Mouse (Mus musculus) megakaryocyte, embryonic 14.5 days (primary cell): ENCODE data around the gene Jag2. TPM values are rescaled to one million over a fixed set of nuclear protein-coding genes. Genes with fewer than 3 reads are reported as not detected.

Experiments used
- H3K27me3 ChIP-seq: replicated peaks from 2 replicates; pipeline ENCODE3; 2012; ENCODE audit warnings: inconsistent platforms
- H3K36me3 ChIP-seq: replicated peaks from 2 replicates; pipeline ENCODE3; 2012; ENCODE audit warnings: low read length, inconsistent platforms, mixed read lengths
- H3K4me1 ChIP-seq: 2 replicates; pipeline ENCODE4 v1.6.1; 2012; ENCODE audit warnings: inconsistent platforms
- H3K4me3 ChIP-seq: replicated peaks from 2 replicates; pipeline ENCODE3; 2012; ENCODE audit warnings: moderate library complexity, mild to moderate bottlenecking, inconsistent platforms
- H3K9me3 ChIP-seq: 2 replicates; pipeline ENCODE4 v1.6.1; 2012; ENCODE audit warnings: inconsistent platforms
- FLI1 ChIP-seq: IDR thresholded peaks from 2 replicates; pipeline ENCODE4 v1.6.1; 2012; ENCODE audit warnings: low read length, inconsistent platforms, mixed read lengths
- GATA1 ChIP-seq: IDR thresholded peaks from 3 replicates; pipeline ENCODE4 v1.6.1; 2012; ENCODE audit warnings: mixed read lengths, low read length, inconsistent platforms, borderline replicate concordance
- polyA plus RNA-seq: library from polyadenylated mRNA; stranded (reverse); fragments of >175 nt; gene quantifications from 2 replicates; pipeline ENCODE4 v1.2.3, GENCODE M21; 2012; ENCODE audit warnings: low replicate concordance; ENCODE audit not compliant: insufficient read depth

Gene Jag2
- polyA plus RNA-seq, 1 experiment, result 4.8 TPM

GRCm38 (mm10) chr12:112881301-112881815 is 48.2 kb downstream of the Jag2 start:
- TF ChIP-seq FLI1 (no peak), GATA1 (no peak)
- no peak overlapping the region for H3K4me3 ChIP-seq
- H3K36me3 ChIP-seq, result no peaks in the 10 kb centered on the region
- peaks cover 4% of the 10 kb centered on the region for H3K9me3 ChIP-seq
- H3K4me1 ChIP-seq, result peaks cover 46% of the 10 kb centered on the region
- peaks cover 73% of the 10 kb centered on the region for H3K27me3 ChIP-seq

GRCm38 (mm10) chr12:112880661-112881060 is 48.9 kb downstream of the Jag2 start:
- Histone ChIP-seq H3K36me3 (no peaks in the 10 kb centered on the region), H3K27me3 (peaks cover 73% of the 10 kb centered on the region), H3K9me3 (no peaks in the 10 kb centered on the region), H3K4me1 (peaks cover 53% of the 10 kb centered on the region), H3K4me3 (peak overlapping the region; percentile 23)
- TF ChIP-seq GATA1, result no peak
- TF ChIP-seq FLI1, result no peak

GRCm38 (mm10) chr12:112879731-112880130 is 49.8 kb downstream of the Jag2 start:
- no peaks in the 10 kb centered on the region for H3K36me3 ChIP-seq
- peaks cover 73% of the 10 kb centered on the region for H3K27me3 ChIP-seq
- H3K4me1 ChIP-seq, result peaks cover 59% of the 10 kb centered on the region
- H3K9me3 ChIP-seq, result no peaks in the 10 kb centered on the region
- TF ChIP-seq FLI1 (no peak), GATA1 (no peak)
- H3K4me3 ChIP-seq, result no peak overlapping the region

- peak overlapping the region; percentile 81 for H3K4me3 ChIP-seq
- peaks cover 87% of the 10 kb centered on the region for H3K27me3 ChIP-seq
- H3K9me3 ChIP-seq, result no peaks in the 10 kb centered on the region
- peaks cover 77% of the 10 kb centered on the region for H3K4me1 ChIP-seq
- TF ChIP-seq GATA1 (no peak), FLI1 (no peak)
- H3K36me3 ChIP-seq, result no peaks in the 10 kb centered on the region
Measured at GRCm38 (mm10) chr12:112877607-112878020, 52.0 kb downstream of the Jag2 start.

- Histone ChIP-seq H3K36me3 (no peaks in the 10 kb centered on the region), H3K4me1 (peaks cover 77% of the 10 kb centered on the region), H3K4me3 (peak overlapping the region; percentile 83), H3K27me3 (peaks cover 88% of the 10 kb centered on the region), H3K9me3 (no peaks in the 10 kb centered on the region)
- TF ChIP-seq GATA1 (no peak), FLI1 (no peak)
Measured at GRCm38 (mm10) chr12:112877073-112877576, 52.5 kb downstream of the Jag2 start.

GRCm38 (mm10) chr12:112876332-112877072 is 53.1 kb downstream of the Jag2 start:
- H3K9me3 ChIP-seq, result no peaks in the 10 kb centered on the region
- peaks cover 80% of the 10 kb centered on the region for H3K4me1 ChIP-seq
- H3K4me3 ChIP-seq, result peak overlapping the region; percentile 83
- TF ChIP-seq FLI1, result no peak
- TF ChIP-seq GATA1, result no peak
- H3K27me3 ChIP-seq, result peaks cover 89% of the 10 kb centered on the region
- no peaks in the 10 kb centered on the region for H3K36me3 ChIP-seq

- Histone ChIP-seq H3K4me3 (peak overlapping the region; percentile 83), H3K4me1 (peaks cover 82% of the 10 kb centered on the region), H3K36me3 (no peaks in the 10 kb centered on the region), H3K27me3 (peaks cover 85% of the 10 kb centered on the region), H3K9me3 (no peaks in the 10 kb centered on the region)
- TF ChIP-seq GATA1 (0 out of 3 replicates have a peak, but pooled peaks have one; percentile 45), FLI1 (no peak)
Measured at GRCm38 (mm10) chr12:112875225-112876013, 54.2 kb downstream of the Jag2 start.

GRCm38 (mm10) chr12:112874199-112874598 is 55.4 kb downstream of the Jag2 start:
- H3K27me3 ChIP-seq, result peaks cover 81% of the 10 kb centered on the region
- H3K4me1 ChIP-seq, result peaks cover 82% of the 10 kb centered on the region
- TF ChIP-seq FLI1 (no peak), GATA1 (no peak)
- H3K36me3 ChIP-seq, result no peaks in the 10 kb centered on the region
- no peaks in the 10 kb centered on the region for H3K9me3 ChIP-seq
- no peak overlapping the region for H3K4me3 ChIP-seq

DNA sequence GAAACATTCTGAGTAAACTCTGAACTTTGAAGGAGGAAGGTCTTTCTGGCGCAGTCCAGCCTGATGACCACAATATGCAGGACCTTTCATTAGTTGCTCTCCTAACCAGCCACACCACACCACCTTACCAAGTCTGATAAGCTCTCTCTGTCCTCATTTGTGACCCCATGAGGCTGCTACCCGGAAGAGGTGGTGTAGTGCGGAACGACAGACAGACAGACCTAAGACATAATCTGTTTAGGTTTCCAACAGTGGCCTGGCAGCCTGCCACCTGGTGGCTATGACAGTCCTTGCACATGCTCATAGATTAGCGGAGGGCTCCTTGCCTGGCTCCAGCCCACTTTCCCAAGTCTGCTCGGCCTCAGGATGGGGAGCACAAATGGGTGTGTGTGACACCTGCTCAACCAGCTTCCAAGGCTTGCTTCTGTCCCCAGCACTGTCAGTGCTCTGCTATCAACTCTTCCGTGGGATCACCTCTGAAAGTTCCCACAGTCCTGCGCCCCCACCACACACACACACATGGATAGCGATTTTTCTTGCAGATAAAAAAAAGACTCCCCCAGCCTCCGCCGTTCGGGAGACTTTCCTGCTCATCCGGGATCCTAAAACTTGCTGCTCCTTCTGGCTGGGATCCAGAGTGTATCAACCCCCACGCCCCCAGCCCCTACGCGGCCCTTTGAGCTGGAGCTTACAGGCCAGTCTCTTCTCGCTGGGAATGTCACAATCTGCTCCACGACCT is 56.0 kb downstream of the Jag2 start:
- Histone ChIP-seq H3K4me3 (peak overlapping the region; percentile 67), H3K27me3 (peaks cover 79% of the 10 kb centered on the region), H3K36me3 (no peaks in the 10 kb centered on the region), H3K4me1 (peaks cover 81% of the 10 kb centered on the region), H3K9me3 (no peaks in the 10 kb centered on the region)
- TF ChIP-seq GATA1 (no peak), FLI1 (no peak)
